Mouse (Mus musculus) kidney, embryonic 14.5 days (tissue): ENCODE results near the gene Stau1. TPM values are rescaled to one million over a fixed set of nuclear protein-coding genes. Genes with fewer than 3 reads are reported as not detected.

ENCODE experiments used
- ATAC-seq: fragments of 200-750 bp; cut with Nextera tagmentation; 2 replicates; pipeline ENCODE4 v1.8.0; 2017; ENCODE audit warnings: moderate number of reproducible peaks, mild to moderate bottlenecking, moderate TSS enrichment, moderate library complexity; ENCODE audit not compliant: low FRiP score, low TSS enrichment
- H3K27ac ChIP-seq: fragments of 300-500 bp; sonication (generic); 2 replicates; pipeline ENCODE4 v1.5.1; 2014; ENCODE audit warnings: low read depth, mild to moderate bottlenecking, low read length, moderate library complexity, mixed read lengths
- H3K27me3 ChIP-seq: fragments of 300-500 bp; sonication (generic); 2 replicates; pipeline ENCODE4 v1.6.1; 2014; ENCODE audit warnings: mild to moderate bottlenecking, low read length; ENCODE audit not compliant: control insufficient read depth, insufficient read depth
- H3K36me3 ChIP-seq: fragments of 300-500 bp; sonication (generic); 2 replicates; pipeline ENCODE4 v1.6.1; 2014; ENCODE audit warnings: low read length, mixed read lengths; ENCODE audit not compliant: control insufficient read depth, insufficient read depth
- H3K4me1 ChIP-seq: fragments of 300-500 bp; sonication (generic); 2 replicates; pipeline ENCODE4 v1.6.1; 2014; ENCODE audit warnings: low read length, mixed read lengths; ENCODE audit not compliant: control insufficient read depth, insufficient read depth
- H3K4me2 ChIP-seq: fragments of 300-500 bp; sonication (generic); replicated peaks from 2 replicates; pipeline ENCODE4 v1.6.1; 2014; ENCODE audit warnings: low read depth, mild to moderate bottlenecking, low read length
- H3K4me3 ChIP-seq: fragments of 300-500 bp; sonication (generic); 2 replicates; pipeline ENCODE4 v1.5.1; 2014; ENCODE audit warnings: mild to moderate bottlenecking, low read length
- H3K9ac ChIP-seq: fragments of 300-500 bp; sonication (generic); 2 replicates; pipeline ENCODE4 v1.6.1; 2014; ENCODE audit warnings: low read depth, mild to moderate bottlenecking, low read length, moderate library complexity
- H3K9me3 ChIP-seq: fragments of 300-500 bp; sonication (generic); 2 replicates; pipeline ENCODE4 v1.6.1; 2016; ENCODE audit warnings: low read length; ENCODE audit not compliant: control insufficient read depth
- WGBS: fragments of 180-500 bp; shearing (Covaris S2); extraction: QIAGEN DNeasy Blood & Tissue Kit; methylation state at CpG from one replicate; pipeline ENCODE4 v1.1.7; 2014; 5-methylcytosine and 5-hydroxymethylcytosine counted together
- polyA plus RNA-seq: library from polyadenylated mRNA; unstranded; fragments of >200 nt; fragmentation: Nextera tagmentation; extraction: Ambion mirVana; gene quantifications from 2 replicates; pipeline ENCODE4 v1.2.1, GENCODE M21; 2014

Stau1 gene
- polyA plus RNA-seq, 1 experiment from 2014 or later, result 81.7 TPM

DNA sequence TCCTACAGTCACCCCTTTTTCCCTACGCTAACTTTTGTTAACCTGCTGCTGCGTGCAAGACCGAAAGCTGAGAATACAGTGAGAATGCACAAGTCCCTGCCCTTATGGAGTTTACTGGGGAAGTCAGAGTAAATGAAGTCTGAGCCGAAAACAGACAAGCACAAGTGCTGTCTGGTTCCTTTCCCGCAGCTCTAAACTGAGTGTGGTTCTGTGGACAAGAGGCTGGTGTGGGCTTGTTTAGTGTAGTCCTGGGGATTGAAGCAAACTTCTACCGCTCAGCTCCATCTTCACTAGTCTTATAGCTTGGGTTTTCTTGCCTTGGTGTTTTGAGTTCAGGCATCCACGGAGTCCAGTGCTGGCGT, 415 bp upstream of the Stau1 start:
- Histone ChIP-seq H3K4me1 (peaks cover 25% of the 10 kb centered on the region), H3K27me3 (no peaks in the 10 kb centered on the region), H3K4me3 (peak overlapping the region; percentile 97), H3K9ac (peak overlapping the region; percentile 58), H3K27ac (peak overlapping the region; percentile 60; the same call in 1 of the 2 replicates), H3K9me3 (no peaks in the 10 kb centered on the region), H3K4me2 (peak overlapping the region; percentile 45), H3K36me3 (no peaks in the 10 kb centered on the region)
- 39% methylated on average over 8 of the region's 8 CpGs for WGBS
- peak; percentile 9; the same call in 1 of the 2 replicates for ATAC-seq

DNA sequence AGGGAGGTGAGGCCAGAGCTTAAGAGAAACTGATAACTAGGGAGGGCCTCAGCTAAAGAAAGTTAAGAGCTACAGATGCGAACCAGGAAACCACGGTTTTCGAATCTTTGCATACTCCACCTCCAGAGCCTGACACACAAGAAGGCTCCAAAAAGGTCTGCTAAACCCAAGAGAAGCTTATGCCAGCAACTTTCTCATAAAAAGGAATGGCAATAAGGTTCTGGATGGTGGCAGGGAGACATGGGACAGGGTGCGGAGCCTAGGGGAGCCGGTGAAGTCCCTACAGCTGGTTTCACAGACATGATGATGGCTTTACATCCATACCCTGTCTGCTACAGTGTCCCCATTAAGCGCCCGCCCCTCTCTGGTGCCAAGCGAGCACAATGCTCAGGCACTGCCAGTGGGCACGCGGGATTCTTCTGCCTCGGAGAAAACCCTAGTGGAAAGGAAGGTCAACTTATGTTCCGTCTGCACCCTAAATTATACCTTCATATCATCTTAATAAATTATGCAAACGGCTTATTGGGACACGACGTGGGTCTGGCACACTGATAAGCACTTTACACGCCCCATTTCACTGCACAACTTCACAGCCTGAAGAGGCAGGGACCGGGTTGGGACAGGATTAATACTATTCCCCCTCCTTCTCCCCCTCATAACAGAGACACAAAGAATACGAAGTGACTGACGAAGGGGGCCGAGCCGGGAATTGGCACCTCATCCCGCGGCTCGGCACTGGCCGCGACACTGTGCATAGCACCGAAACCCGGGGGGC, 891 bp downstream of the Stau1 start:
- Histone ChIP-seq H3K9ac (peak overlapping the region; percentile 93), H3K36me3 (no peaks in the 10 kb centered on the region), H3K4me3 (peak overlapping the region; percentile 97), H3K9me3 (no peaks in the 10 kb centered on the region), H3K27me3 (no peaks in the 10 kb centered on the region), H3K4me1 (peaks cover 25% of the 10 kb centered on the region), H3K4me2 (peak overlapping the region; percentile 91), H3K27ac (peak overlapping the region; percentile 96)
- WGBS, result 2% methylated on average over 28 of the region's 28 CpGs
- no peak; the same call in 1 of the 2 replicates for ATAC-seq

DNA sequence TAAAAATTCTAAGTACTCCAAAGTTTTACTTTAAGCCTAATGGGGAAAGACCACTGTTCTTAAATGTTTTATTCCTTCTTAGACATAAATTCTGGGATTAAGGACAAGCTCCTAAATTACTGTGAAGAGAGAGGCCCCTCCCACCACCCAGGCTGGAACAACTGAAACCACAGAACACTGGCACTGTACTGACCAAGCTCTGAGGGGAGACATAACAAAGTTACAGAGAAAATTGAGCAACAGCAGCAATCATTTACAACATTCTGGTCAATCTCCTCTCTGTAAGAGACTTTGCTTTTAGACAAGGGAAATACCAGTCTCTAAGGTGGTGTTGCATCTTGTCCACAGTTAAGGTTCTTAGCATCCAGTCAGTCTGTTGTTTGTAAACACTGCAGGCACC, 4.2 kb downstream of the Stau1 start:
- no peak for ATAC-seq
- H3K9me3 ChIP-seq, result no peaks in the 10 kb centered on the region

DNA sequence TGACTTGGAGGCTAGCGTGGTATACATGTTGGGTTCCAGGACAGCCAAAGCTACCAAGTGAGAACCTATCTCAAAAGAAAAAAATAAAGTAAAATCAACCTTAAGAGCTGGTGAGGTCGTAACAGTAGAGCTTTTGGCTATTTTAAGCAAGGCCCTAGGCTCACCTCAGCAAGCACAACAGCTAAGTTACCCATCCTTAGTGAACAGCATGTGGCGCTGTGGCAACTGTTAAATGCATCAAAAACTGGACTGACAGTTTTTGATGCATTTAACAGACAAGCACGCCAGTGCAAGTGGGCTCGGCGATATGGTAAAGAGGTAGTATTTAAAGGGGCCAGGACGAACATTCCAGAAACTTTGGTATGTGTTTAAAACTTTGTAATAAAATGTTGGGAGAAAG, 5.2 kb downstream of the Stau1 start:
- no peaks in the 10 kb centered on the region for H3K27me3 ChIP-seq
- no peaks in the 10 kb centered on the region for H3K9me3 ChIP-seq
- WGBS, result 87% methylated on average over 7 of the region's 7 CpGs
- no peaks in the 10 kb centered on the region for H3K36me3 ChIP-seq
- peaks cover 25% of the 10 kb centered on the region for H3K4me1 ChIP-seq
- H3K27ac ChIP-seq, result no peak overlapping the region
- no peak overlapping the region for H3K4me3 ChIP-seq
- no peak overlapping the region for H3K9ac ChIP-seq
- no peak overlapping the region for H3K4me2 ChIP-seq
- ATAC-seq, result no peak

More for the DNA sequence above, 4.2 kb downstream of the Stau1 start:
- Histone ChIP-seq H3K4me2 (no peak overlapping the region), H3K27me3 (no peaks in the 10 kb centered on the region), H3K36me3 (no peaks in the 10 kb centered on the region), H3K9ac (no peak overlapping the region), H3K4me1 (peaks cover 25% of the 10 kb centered on the region), H3K27ac (no peak overlapping the region), H3K4me3 (no peak overlapping the region)

DNA sequence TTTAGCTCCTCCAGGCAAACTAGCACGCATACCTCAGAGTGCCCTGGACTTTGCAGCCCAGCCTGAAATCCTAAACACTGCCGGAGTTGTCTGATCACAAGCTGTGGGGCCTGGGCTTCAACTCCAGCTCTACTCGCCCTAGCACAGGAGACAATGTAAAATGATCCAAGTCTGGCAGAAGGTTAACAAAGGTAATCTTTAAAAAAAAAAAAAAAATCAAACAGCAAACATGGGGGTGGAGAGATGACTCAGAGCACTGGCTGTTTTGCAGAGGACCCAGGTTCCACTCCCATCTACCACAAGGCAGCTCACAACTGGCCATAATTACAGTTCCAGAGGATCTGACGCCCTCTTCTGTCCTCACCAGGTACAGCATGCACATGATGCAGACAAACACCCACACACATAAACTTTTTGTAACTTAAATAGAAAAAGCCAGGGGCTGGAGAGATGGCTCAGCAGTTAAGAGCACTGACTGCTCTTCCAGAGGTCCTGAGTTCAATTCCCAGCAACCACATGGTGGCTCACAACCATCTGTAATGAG, 12.7 kb downstream of the Stau1 start:
- Histone ChIP-seq H3K36me3 (no peaks in the 10 kb centered on the region), H3K9ac (no peak overlapping the region), H3K9me3 (no peaks in the 10 kb centered on the region), H3K27me3 (no peaks in the 10 kb centered on the region), H3K4me2 (no peak overlapping the region), H3K27ac (no peak overlapping the region), H3K4me1 (no peaks in the 10 kb centered on the region), H3K4me3 (no peak overlapping the region)
- 85% methylated on average over 4 of the region's 4 CpGs for WGBS
- ATAC-seq, result no peak

DNA sequence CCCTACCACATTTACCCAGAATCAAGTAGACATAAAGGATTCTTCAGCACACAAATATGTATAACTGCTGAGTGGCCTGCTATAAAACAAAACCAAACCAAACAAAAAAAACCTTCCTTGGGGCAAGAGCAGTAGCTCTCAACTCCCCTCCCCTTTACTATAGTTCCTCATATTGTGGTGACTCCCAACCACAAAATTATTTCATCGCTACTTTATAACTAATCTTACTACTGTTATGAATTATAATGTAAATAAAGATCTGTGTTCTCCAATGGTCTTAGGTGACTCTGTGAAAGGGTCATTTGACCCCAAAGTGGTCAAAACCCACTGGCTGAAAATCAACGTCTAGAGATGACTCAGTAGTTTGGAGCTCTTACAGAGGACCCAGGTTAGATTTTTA, 15.9 kb downstream of the Stau1 start:
- H3K27ac ChIP-seq, result no peak overlapping the region
- WGBS, result 81% methylated on average over 2 of the region's 2 CpGs
- H3K4me3 ChIP-seq, result no peak overlapping the region
- H3K36me3 ChIP-seq, result no peaks in the 10 kb centered on the region
- no peaks in the 10 kb centered on the region for H3K27me3 ChIP-seq
- H3K9ac ChIP-seq, result no peak overlapping the region
- ATAC-seq, result no peak
- H3K9me3 ChIP-seq, result no peaks in the 10 kb centered on the region
- no peaks in the 10 kb centered on the region for H3K4me1 ChIP-seq
- H3K4me2 ChIP-seq, result no peak overlapping the region

DNA sequence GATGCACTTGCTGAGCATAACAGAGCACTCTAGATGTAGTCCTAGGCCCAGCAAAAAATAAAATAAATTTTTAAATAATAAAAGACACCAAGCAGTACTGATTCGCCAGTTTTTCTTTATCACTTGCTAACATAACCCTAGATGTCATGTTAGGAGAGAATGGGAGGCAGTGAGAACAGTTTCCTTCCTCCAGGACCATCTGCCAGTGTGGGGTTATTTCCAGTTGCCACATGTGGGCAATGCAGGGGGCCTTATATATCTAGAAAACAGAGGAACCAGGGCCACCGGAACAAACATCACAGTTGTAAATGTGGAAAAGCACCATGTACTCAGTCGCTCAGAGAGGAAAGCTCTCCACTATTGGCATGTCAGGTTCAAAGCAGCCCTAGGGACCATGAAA, 18.6 kb downstream of the Stau1 start:
- H3K27ac ChIP-seq, result no peak overlapping the region
- no peak for ATAC-seq
- WGBS, result 78% methylated on average over 3 of the region's 3 CpGs

DNA sequence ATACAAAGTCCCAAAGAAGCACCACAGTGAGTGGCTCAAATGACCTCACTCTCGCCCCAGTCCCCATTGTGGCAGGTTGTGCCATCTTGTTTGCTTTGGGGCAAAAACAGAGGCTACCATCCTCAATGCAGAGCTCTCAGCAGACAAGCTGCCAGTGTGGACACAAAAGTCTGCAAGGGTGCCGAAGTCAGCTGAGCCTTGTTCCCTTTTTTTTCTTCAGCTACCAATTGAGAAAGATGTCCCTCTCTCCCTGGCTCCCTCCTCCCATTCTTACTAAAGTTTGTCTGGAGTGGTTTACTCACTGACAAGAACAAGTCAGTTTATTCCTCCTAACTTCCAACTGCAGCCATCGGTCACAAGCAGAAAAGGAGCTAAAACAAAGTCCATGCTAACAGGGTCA, 19.7 kb downstream of the Stau1 start:
- no peak for ATAC-seq

More for the DNA sequence above, 18.6 kb downstream of the Stau1 start:
- Histone ChIP-seq H3K4me3 (no peak overlapping the region), H3K27me3 (no peaks in the 10 kb centered on the region), H3K4me2 (no peak overlapping the region), H3K4me1 (no peaks in the 10 kb centered on the region), H3K36me3 (no peaks in the 10 kb centered on the region), H3K9me3 (no peaks in the 10 kb centered on the region), H3K9ac (no peak overlapping the region)

DNA sequence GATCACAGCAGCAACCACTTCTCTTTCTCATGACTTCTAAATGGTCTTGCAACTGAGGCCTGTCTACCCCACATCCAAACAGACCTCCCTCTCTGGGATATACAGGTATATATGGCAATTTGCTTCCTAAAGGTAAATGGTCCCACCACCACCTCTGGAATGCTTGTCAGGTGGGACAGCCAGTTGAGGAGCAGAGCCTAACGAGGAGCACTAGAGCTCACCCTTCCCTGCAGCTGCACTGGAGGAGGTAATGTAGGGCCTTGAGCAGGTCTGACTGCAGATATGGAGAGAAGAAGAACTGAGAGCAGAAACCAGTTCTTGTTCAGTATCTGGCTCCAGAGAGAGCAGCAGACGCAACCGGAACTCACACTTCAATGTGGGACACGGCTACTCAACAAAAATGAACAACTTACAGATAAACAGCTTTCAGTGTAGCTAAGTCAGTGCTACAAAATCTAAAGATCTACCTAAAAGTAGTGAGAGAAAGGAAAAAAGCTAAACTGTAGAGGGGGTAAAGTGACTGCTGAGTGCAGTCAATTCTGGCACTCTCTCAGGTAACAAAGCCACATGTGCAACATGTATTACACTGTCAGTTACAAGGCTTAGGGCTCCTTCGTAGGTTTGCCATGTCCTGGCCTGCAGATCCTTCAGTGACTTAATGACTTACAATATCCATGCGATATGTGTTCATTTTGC, 21.8 kb downstream of the Stau1 start:
- ATAC-seq, result no peak
- Histone ChIP-seq H3K27me3 (no peaks in the 10 kb centered on the region), H3K4me3 (no peak overlapping the region), H3K9me3 (no peaks in the 10 kb centered on the region), H3K9ac (no peak overlapping the region), H3K4me2 (no peak overlapping the region), H3K27ac (no peak overlapping the region), H3K36me3 (no peaks in the 10 kb centered on the region), H3K4me1 (no peaks in the 10 kb centered on the region)
- WGBS, result 85% methylated on average over 6 of the region's 6 CpGs

More for the DNA sequence above, 19.7 kb downstream of the Stau1 start:
- H3K36me3 ChIP-seq, result no peaks in the 10 kb centered on the region
- no peak overlapping the region for H3K27ac ChIP-seq
- H3K4me3 ChIP-seq, result no peak overlapping the region
- H3K27me3 ChIP-seq, result no peaks in the 10 kb centered on the region
- H3K9ac ChIP-seq, result no peak overlapping the region
- WGBS, result 87% methylated on average over 3 of the region's 3 CpGs
- H3K4me2 ChIP-seq, result no peak overlapping the region
- no peaks in the 10 kb centered on the region for H3K4me1 ChIP-seq
- no peaks in the 10 kb centered on the region for H3K9me3 ChIP-seq
